Mouse (Mus musculus): Measurements from ENCODE around the gene Apoc1.
"Not testable (repeated sequence)": the region's sequence is repeated elsewhere in the genome, so short reads cannot be mapped to it uniquely, and the experiment has no call there.

Gene Apoc1

GRCm38 (mm10) chr7:19705271-19705670, 12.8 kb upstream of the Apoc1 start:
- no peak for DNase-seq (ENCODE audit: low spot score in 2 of 2)

GRCm38 (mm10) chr7:19704475-19704874, 12.0 kb upstream of the Apoc1 start:
- no peak for DNase-seq (ENCODE audit: low spot score in 2 of 2)

- DNase-seq (ENCODE audit: low spot score in 2 of 2), result no peak
Observed at GRCm38 (mm10) chr7:19702859-19703555, 10.5 kb upstream of the Apoc1 start.

- peak; percentile 81 to 85 for DNase-seq (ENCODE audit: low spot score in 2 of 2)
Observed at GRCm38 (mm10) chr7:19701069-19701761, 8.8 kb upstream of the Apoc1 start.

GRCm38 (mm10) chr7:19700299-19701068, 8.0 kb upstream of the Apoc1 start:
- no peak for DNase-seq (ENCODE audit: low spot score in 2 of 2)

- no peak for DNase-seq (ENCODE audit: low spot score in 2 of 2)
Observed at GRCm38 (mm10) chr7:19699827-19700148, 7.3 kb upstream of the Apoc1 start.

- peak; percentile 85 to 88 for DNase-seq (ENCODE audit: low spot score in 2 of 2)
Observed at GRCm38 (mm10) chr7:19698907-19699826, 6.7 kb upstream of the Apoc1 start, which contains the start of gene Apoe. Apoe (minus strand) TSS chr7:19699188.

GRCm38 (mm10) chr7:19697949-19698906, 5.8 kb upstream of the Apoc1 start:
- no peak for DNase-seq (ENCODE audit: low spot score in 2 of 2)

GRCm38 (mm10) chr7:19696336-19696873, 3.9 kb upstream of the Apoc1 start:
- no peak for DNase-seq (ENCODE audit: low spot score in 2 of 2)

GRCm38 (mm10) chr7:19695881-19696280, 3.4 kb upstream of the Apoc1 start:
- no peak for DNase-seq (ENCODE audit: low spot score in 2 of 2)

- DNase-seq (ENCODE audit: low spot score in 2 of 2), result no peak
Observed at GRCm38 (mm10) chr7:19695213-19695594, 2.7 kb upstream of the Apoc1 start.

- DNase-seq (ENCODE audit: low spot score in 2 of 2), result no peak
Observed at GRCm38 (mm10) chr7:19694336-19695212, 2.1 kb upstream of the Apoc1 start.

- peak; percentile 80 to 85 for DNase-seq (ENCODE audit: low spot score in 2 of 2)
Observed at GRCm38 (mm10) chr7:19693421-19693820, 961 bp upstream of the Apoc1 start.

- no peak for DNase-seq (ENCODE audit: low spot score in 2 of 2)
Observed at GRCm38 (mm10) chr7:19691434-19691833, 1.0 kb downstream of the Apoc1 start.

- no peak for DNase-seq (ENCODE audit: low spot score in 2 of 2)
Observed at GRCm38 (mm10) chr7:19690845-19691244, 1.6 kb downstream of the Apoc1 start.

GRCm38 (mm10) chr7:19688611-19689010, 3.8 kb downstream of the Apoc1 start:
- no peak for DNase-seq (ENCODE audit: low spot score in 2 of 2)

GRCm38 (mm10) chr7:19688101-19688500, 4.4 kb downstream of the Apoc1 start:
- DNase-seq (ENCODE audit: low spot score in 2 of 2), result no peak

GRCm38 (mm10) chr7:19686927-19687583, 5.4 kb downstream of the Apoc1 start:
- not testable (repeated sequence) for DNase-seq (ENCODE audit: low spot score in 2 of 2)

GRCm38 (mm10) chr7:19686521-19686920, 5.9 kb downstream of the Apoc1 start:
- DNase-seq (ENCODE audit: low spot score in 2 of 2), result no peak

Data from right cerebral cortex, postnatal 10 days (tissue).